Mouse (Mus musculus) hindbrain, embryonic 15.5 days (tissue): ENCODE measurements at regions not wholly inside any gene's neighbourhood (a gene's known extent, or its start where the extent isn't known, plus 50 kb on each side); places are given as distances from the start of the nearest gene placed in this dataset.

Source experiments
- ATAC-seq: fragments of 200-750 bp; cut with Nextera tagmentation; 2 replicates; pipeline ENCODE4 v1.8.0; 2017; ENCODE audit warnings: low read depth, moderate number of reproducible peaks, moderate TSS enrichment; ENCODE audit not compliant: low FRiP score
- H3K27ac ChIP-seq: fragments of 300-500 bp; sonication (generic); replicated peaks from 2 replicates; pipeline ENCODE4 v1.5.1; 2015; ENCODE audit warnings: mild to moderate bottlenecking, inconsistent platforms
- H3K27me3 ChIP-seq: fragments of 300-500 bp; sonication (generic); 2 replicates; pipeline ENCODE4 v1.6.1; 2015; ENCODE audit warnings: control low read depth, inconsistent platforms
- H3K36me3 ChIP-seq: fragments of 300-500 bp; sonication (generic); 2 replicates; pipeline ENCODE4 v1.6.1; 2015; ENCODE audit warnings: control low read depth, inconsistent platforms
- H3K4me1 ChIP-seq: fragments of 300-500 bp; sonication (generic); replicated peaks from 2 replicates; pipeline ENCODE4 v1.6.1; 2015; ENCODE audit warnings: control low read depth, inconsistent platforms
- H3K4me2 ChIP-seq: fragments of 300-500 bp; sonication (generic); 2 replicates; pipeline ENCODE4 v1.6.1; 2015; ENCODE audit warnings: moderate library complexity, mild to moderate bottlenecking, inconsistent platforms
- H3K4me3 ChIP-seq: fragments of 300-500 bp; sonication (generic); 2 replicates; pipeline ENCODE4 v1.5.1; 2015; ENCODE audit warnings: mild to moderate bottlenecking, inconsistent platforms
- H3K9ac ChIP-seq: fragments of 300-500 bp; sonication (generic); 2 replicates; pipeline ENCODE4 v1.6.1; 2015; ENCODE audit warnings: inconsistent platforms
- H3K9me3 ChIP-seq: fragments of 300-500 bp; sonication (generic); 2 replicates; pipeline ENCODE4 v1.6.1; 2016; ENCODE audit warnings: control low read depth, inconsistent platforms
- WGBS: fragments of 180-500 bp; shearing (Covaris S2); methylation state at CpG from one replicate; pipeline ENCODE4 v1.1.7; 2015; 5-methylcytosine and 5-hydroxymethylcytosine counted together

GRCm38 (mm10) chr2:78804931-78805330, 63.0 kb upstream of the Ube2e3 start:
- Histone ChIP-seq H3K27me3 (no peaks in the 10 kb centered on the region), H3K36me3 (no peaks in the 10 kb centered on the region), H3K4me2 (no peak overlapping the region), H3K9ac (no peak overlapping the region), H3K9me3 (no peaks in the 10 kb centered on the region), H3K27ac (no peak overlapping the region), H3K4me3 (no peak overlapping the region), H3K4me1 (no peaks in the 10 kb centered on the region)
- no peak for ATAC-seq
- WGBS, result 95% methylated on average over 3 of the region's 3 CpGs

- H3K9me3 ChIP-seq, result no peaks in the 10 kb centered on the region
- WGBS, result 87% methylated on average over 4 of the region's 4 CpGs
- ATAC-seq, result no peak
These were observed 64.4 kb upstream of the Ube2e3 start for GRCm38 (mm10) chr2:78803543-78803942.

GRCm38 (mm10) chr2:78795446-78795845, 72.5 kb upstream of the Ube2e3 start:
- Histone ChIP-seq H3K4me2 (no peak overlapping the region), H3K9me3 (no peaks in the 10 kb centered on the region; the same call in 1 of the 2 replicates), H3K9ac (no peak overlapping the region), H3K4me1 (no peaks in the 10 kb centered on the region), H3K36me3 (no peaks in the 10 kb centered on the region), H3K27ac (no peak overlapping the region), H3K4me3 (no peak overlapping the region), H3K27me3 (no peaks in the 10 kb centered on the region)
- WGBS, result 62% methylated on average over 5 of the region's 5 CpGs
- no peak for ATAC-seq

More at GRCm38 (mm10) chr2:78803543-78803942, 64.4 kb upstream of the Ube2e3 start:
- no peaks in the 10 kb centered on the region for H3K27me3 ChIP-seq
- H3K4me2 ChIP-seq, result no peak overlapping the region
- H3K27ac ChIP-seq, result no peak overlapping the region
- H3K9ac ChIP-seq, result no peak overlapping the region
- no peak overlapping the region for H3K4me3 ChIP-seq
- H3K4me1 ChIP-seq, result no peaks in the 10 kb centered on the region
- H3K36me3 ChIP-seq, result no peaks in the 10 kb centered on the region

GRCm38 (mm10) chr2:78794734-78795133, 73.2 kb upstream of the Ube2e3 start:
- no peak for ATAC-seq
- no peaks in the 10 kb centered on the region; the same call in 1 of the 2 replicates for H3K9me3 ChIP-seq
- H3K4me3 ChIP-seq, result no peak overlapping the region
- WGBS, result 91% methylated on average over 5 of the region's 5 CpGs
- no peaks in the 10 kb centered on the region for H3K36me3 ChIP-seq
- no peaks in the 10 kb centered on the region for H3K4me1 ChIP-seq
- no peak overlapping the region for H3K4me2 ChIP-seq
- no peak overlapping the region for H3K27ac ChIP-seq
- no peaks in the 10 kb centered on the region for H3K27me3 ChIP-seq
- H3K9ac ChIP-seq, result no peak overlapping the region

- Histone ChIP-seq H3K36me3 (no peaks in the 10 kb centered on the region), H3K4me2 (no peak overlapping the region), H3K9me3 (no peaks in the 10 kb centered on the region; the same call in 1 of the 2 replicates), H3K9ac (no peak overlapping the region), H3K4me1 (no peaks in the 10 kb centered on the region), H3K4me3 (no peak overlapping the region), H3K27me3 (no peaks in the 10 kb centered on the region), H3K27ac (no peak overlapping the region)
- WGBS, result 92% methylated on average over 5 of the region's 5 CpGs
- ATAC-seq, result no peak
These were observed 78.8 kb upstream of the Ube2e3 start for GRCm38 (mm10) chr2:78789124-78789523.

- Histone ChIP-seq H3K4me1 (no peaks in the 10 kb centered on the region), H3K4me2 (no peak overlapping the region), H3K9ac (no peak overlapping the region), H3K36me3 (no peaks in the 10 kb centered on the region), H3K9me3 (no peaks in the 10 kb centered on the region; the same call in 1 of the 2 replicates), H3K27me3 (no peaks in the 10 kb centered on the region), H3K4me3 (no peak overlapping the region), H3K27ac (no peak overlapping the region)
- no peak for ATAC-seq
These were observed 79.7 kb upstream of the Ube2e3 start for GRCm38 (mm10) chr2:78788222-78788621.

- no peak overlapping the region for H3K9ac ChIP-seq
- H3K4me1 ChIP-seq, result no peaks in the 10 kb centered on the region
- no peaks in the 10 kb centered on the region for H3K36me3 ChIP-seq
- H3K4me3 ChIP-seq, result no peak overlapping the region
- no peaks in the 10 kb centered on the region for H3K9me3 ChIP-seq
- WGBS, result 94% methylated on average over 3 of the region's 3 CpGs
- H3K27me3 ChIP-seq, result no peaks in the 10 kb centered on the region
- H3K4me2 ChIP-seq, result no peak overlapping the region
- ATAC-seq, result no peak
- no peak overlapping the region for H3K27ac ChIP-seq
These were observed 88.0 kb upstream of the Ube2e3 start for GRCm38 (mm10) chr2:78779949-78780348.

GRCm38 (mm10) chr2:78777589-78777988, 90.3 kb upstream of the Ube2e3 start:
- Histone ChIP-seq H3K9ac (no peak overlapping the region), H3K4me2 (no peak overlapping the region), H3K4me3 (no peak overlapping the region), H3K27me3 (no peaks in the 10 kb centered on the region), H3K9me3 (no peaks in the 10 kb centered on the region), H3K27ac (no peak overlapping the region), H3K4me1 (no peaks in the 10 kb centered on the region), H3K36me3 (no peaks in the 10 kb centered on the region)
- no peak for ATAC-seq

- ATAC-seq, result no peak
- WGBS, result 62% methylated on average over 6 of the region's 6 CpGs
- Histone ChIP-seq H3K27ac (no peak overlapping the region), H3K36me3 (no peaks in the 10 kb centered on the region), H3K4me1 (no peaks in the 10 kb centered on the region), H3K4me3 (no peak overlapping the region), H3K27me3 (no peaks in the 10 kb centered on the region), H3K9me3 (no peaks in the 10 kb centered on the region), H3K4me2 (no peak overlapping the region), H3K9ac (no peak overlapping the region)
These were observed 113.6 kb upstream of the Ube2e3 start for GRCm38 (mm10) chr2:78754362-78754761.

GRCm38 (mm10) chr2:78753918-78754317, 114.0 kb upstream of the Ube2e3 start:
- Histone ChIP-seq H3K9ac (no peak overlapping the region), H3K4me3 (no peak overlapping the region), H3K27me3 (no peaks in the 10 kb centered on the region), H3K36me3 (no peaks in the 10 kb centered on the region), H3K4me1 (no peaks in the 10 kb centered on the region), H3K27ac (no peak overlapping the region), H3K4me2 (no peak overlapping the region), H3K9me3 (no peaks in the 10 kb centered on the region)
- no peak for ATAC-seq
- WGBS, result 59% methylated on average over 4 of the region's 4 CpGs

- Histone ChIP-seq H3K4me1 (no peaks in the 10 kb centered on the region), H3K9me3 (no peaks in the 10 kb centered on the region), H3K36me3 (no peaks in the 10 kb centered on the region), H3K27me3 (no peaks in the 10 kb centered on the region), H3K9ac (no peak overlapping the region), H3K4me2 (no peak overlapping the region), H3K4me3 (no peak overlapping the region), H3K27ac (no peak overlapping the region)
- WGBS, result 83% methylated on average over 6 of the region's 6 CpGs
- no peak for ATAC-seq
These were observed 137.8 kb upstream of the Ube2e3 start for GRCm38 (mm10) chr2:78730161-78730560.

- no peak overlapping the region for H3K4me3 ChIP-seq
- no peak for ATAC-seq
- 95% methylated on average over 7 of the region's 7 CpGs for WGBS
These were observed 141.9 kb upstream of the Ube2e3 start for GRCm38 (mm10) chr2:78726060-78726459.

GRCm38 (mm10) chr2:78724416-78724815, 143.5 kb upstream of the Ube2e3 start:
- no peak overlapping the region for H3K9ac ChIP-seq
- ATAC-seq, result no peak
- no peaks in the 10 kb centered on the region for H3K36me3 ChIP-seq
- no peak overlapping the region for H3K27ac ChIP-seq
- H3K4me2 ChIP-seq, result no peak overlapping the region
- H3K4me3 ChIP-seq, result no peak overlapping the region
- 0 out of 2 replicates have a peak, but pooled peaks cover 3% of the 10 kb centered on the region for H3K27me3 ChIP-seq
- WGBS, result 62% methylated on average over 2 of the region's 2 CpGs
- no peaks in the 10 kb centered on the region for H3K4me1 ChIP-seq
- no peaks in the 10 kb centered on the region for H3K9me3 ChIP-seq

More at GRCm38 (mm10) chr2:78726060-78726459, 141.9 kb upstream of the Ube2e3 start:
- no peaks in the 10 kb centered on the region for H3K9me3 ChIP-seq
- no peaks in the 10 kb centered on the region for H3K36me3 ChIP-seq
- H3K27me3 ChIP-seq, result 0 out of 2 replicates have a peak, but pooled peaks cover 3% of the 10 kb centered on the region
- no peaks in the 10 kb centered on the region for H3K4me1 ChIP-seq
- H3K9ac ChIP-seq, result no peak overlapping the region
- no peak overlapping the region for H3K4me2 ChIP-seq
- H3K27ac ChIP-seq, result no peak overlapping the region
